Mouse (Mus musculus) testis, adult 2 months (tissue): Measurements from ENCODE around the gene Wfs1.

Experiments
- CTCF ChIP-seq: fragments of 200-500 bp; IDR thresholded peaks from 2 replicates; pipeline ENCODE4 v1.5.1; 2012; ENCODE audit warnings: low read depth, mild to moderate bottlenecking, inconsistent platforms, low read length, moderate library complexity; ENCODE audit not compliant: control insufficient read depth, insufficient read depth, insufficient replicate concordance
- POLR2A ChIP-seq: fragments of 200-500 bp; IDR thresholded peaks from 2 replicates; pipeline ENCODE4 v1.6.1; 2012; ENCODE audit warnings: low read depth, mild to moderate bottlenecking, inconsistent platforms, low read length, moderate library complexity; ENCODE audit not compliant: control insufficient read depth

DNA sequence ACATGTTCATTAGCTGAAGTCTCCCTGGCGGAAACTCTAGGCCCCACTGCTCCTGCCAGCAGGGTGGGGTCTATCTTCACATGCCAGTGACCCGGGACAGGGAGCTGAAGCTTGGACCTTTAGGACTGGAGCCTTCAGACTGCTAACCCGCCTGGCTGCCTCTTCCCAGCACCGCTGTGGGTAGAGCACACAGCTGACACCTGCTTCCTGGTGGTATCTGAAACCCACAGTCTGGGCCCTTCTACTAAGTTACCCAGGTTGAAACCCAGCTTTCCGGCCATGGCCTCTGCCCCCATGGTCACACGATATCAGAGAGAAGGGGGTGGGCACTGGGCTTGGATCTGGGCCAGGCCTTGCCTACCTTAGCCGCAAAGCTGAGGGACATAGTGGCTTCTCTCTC is 9.4 kb downstream of the Wfs1 start:
- TF ChIP-seq POLR2A (no peak), CTCF (no peak)
